Mouse (Mus musculus): ENCODE measurements around the gene Cckbr. TPM values are rescaled to one million over a fixed set of nuclear protein-coding genes. Genes with fewer than 3 reads are reported as not detected.
A peak's percentile ranks its signal among the peaks of the same experiment; 100 is the strongest.
"Not testable (repeated sequence)": the region's sequence is repeated elsewhere in the genome, so short reads cannot be mapped to it uniquely, and the experiment has no call there.

Gene Cckbr
- polyA plus RNA-seq, 2 experiments: 0.03 TPM; not detected in 1

- TF ChIP-seq POLR2A (IDR thresholded peaks at IDR 0.05; ENCODE audit: borderline replicate concordance, extremely low read depth, insufficient read depth, insufficient read length): no peak
- DNase-seq (ENCODE audit: low spot score) (no peak), ATAC-seq (ENCODE audit: low FRiP score, low read depth) (no peak)
- H3K4me3 ChIP-seq (replicated peaks; ENCODE audit: low read length): no peak overlapping the region
- H3K27ac ChIP-seq (replicated peaks; ENCODE audit: low read depth, low read length): no peak overlapping the region
- no peak overlapping the region for H3K4me2 ChIP-seq (replicated peaks; ENCODE audit: low read depth, low read length, severe bottlenecking)
- H3K36me3 ChIP-seq (ENCODE audit: control insufficient read depth, insufficient read depth, low read length): no peaks in the 10 kb centered on the region
- H3K9me3 ChIP-seq (ENCODE audit: control insufficient read depth, low read length): no peaks in the 10 kb centered on the region
- H3K4me1 ChIP-seq (ENCODE audit: control insufficient read depth, insufficient read depth, low read length): no peaks in the 10 kb centered on the region
- H3K9ac ChIP-seq (ENCODE audit: low read depth, low read length, severe bottlenecking): no peak overlapping the region
- no peaks in the 10 kb centered on the region for H3K27me3 ChIP-seq (ENCODE audit: control insufficient read depth, insufficient read depth, low read length)
- WGBS: 62% methylated on average over 1 of the region's 1 CpGs
Observed at GRCm38 (mm10) chr7:105406322-105406721, 19.2 kb upstream of the Cckbr start.

GRCm38 (mm10) chr7:105411874-105412632 is 13.5 kb upstream of the Cckbr start:
- H3K27ac ChIP-seq (replicated peaks; ENCODE audit: low read depth, low read length); H3K27me3 ChIP-seq (ENCODE audit: control insufficient read depth, insufficient read depth, low read length); H3K9ac ChIP-seq (ENCODE audit: low read depth, low read length, severe bottlenecking); H3K36me3 ChIP-seq (ENCODE audit: control insufficient read depth, insufficient read depth, low read length); H3K4me3 ChIP-seq (replicated peaks; ENCODE audit: low read length); H3K4me2 ChIP-seq (replicated peaks; ENCODE audit: low read depth, low read length, severe bottlenecking); H3K4me1 ChIP-seq (ENCODE audit: control insufficient read depth, insufficient read depth, low read length); ATAC-seq (ENCODE audit: low FRiP score, low read depth); H3K9me3 ChIP-seq (ENCODE audit: control insufficient read depth, low read length): not testable (repeated sequence)
- peak; percentile 73 for DNase-seq (ENCODE audit: low spot score)
- WGBS: 55% methylated on average over 8 of the region's 8 CpGs

- H3K9me3 ChIP-seq (ENCODE audit: control insufficient read depth, low read length): no peaks in the 10 kb centered on the region
- WGBS: 59% methylated on average over 6 of the region's 6 CpGs
- no peak overlapping the region for H3K4me3 ChIP-seq (replicated peaks; ENCODE audit: low read length)
- no peaks in the 10 kb centered on the region for H3K36me3 ChIP-seq (ENCODE audit: control insufficient read depth, insufficient read depth, low read length)
- ATAC-seq (ENCODE audit: low FRiP score, low read depth) (no peak), DNase-seq (ENCODE audit: low spot score) (no peak)
- H3K4me1 ChIP-seq (ENCODE audit: control insufficient read depth, insufficient read depth, low read length): no peaks in the 10 kb centered on the region
- H3K9ac ChIP-seq (ENCODE audit: low read depth, low read length, severe bottlenecking): no peak overlapping the region
- H3K27ac ChIP-seq (replicated peaks; ENCODE audit: low read depth, low read length): no peak overlapping the region
- no peak overlapping the region for H3K4me2 ChIP-seq (replicated peaks; ENCODE audit: low read depth, low read length, severe bottlenecking)
- H3K27me3 ChIP-seq (ENCODE audit: control insufficient read depth, insufficient read depth, low read length): no peaks in the 10 kb centered on the region
- TF ChIP-seq POLR2A (IDR thresholded peaks at IDR 0.05; ENCODE audit: borderline replicate concordance, extremely low read depth, insufficient read depth, insufficient read length): no peak
Observed at GRCm38 (mm10) chr7:105414385-105414784, 11.1 kb upstream of the Cckbr start.

GRCm38 (mm10) chr7:105416529-105416928 is 9.0 kb upstream of the Cckbr start:
- Histone ChIP-seq H3K27me3 (ENCODE audit: control insufficient read depth, insufficient read depth, low read length) (no peaks in the 10 kb centered on the region), H3K36me3 (ENCODE audit: control insufficient read depth, insufficient read depth, low read length) (no peaks in the 10 kb centered on the region), H3K4me2 (replicated peaks; ENCODE audit: low read depth, low read length, severe bottlenecking) (no peak overlapping the region), H3K9me3 (ENCODE audit: control insufficient read depth, low read length) (no peaks in the 10 kb centered on the region), H3K4me3 (replicated peaks; ENCODE audit: low read length) (no peak overlapping the region), H3K27ac (replicated peaks; ENCODE audit: low read depth, low read length) (no peak overlapping the region), H3K4me1 (ENCODE audit: control insufficient read depth, insufficient read depth, low read length) (no peaks in the 10 kb centered on the region), H3K9ac (ENCODE audit: low read depth, low read length, severe bottlenecking) (no peak overlapping the region)
- no peak for ATAC-seq (ENCODE audit: low FRiP score, low read depth)
- no peak for TF ChIP-seq POLR2A (IDR thresholded peaks at IDR 0.05; ENCODE audit: borderline replicate concordance, extremely low read depth, insufficient read depth, insufficient read length)
- DNase-seq (ENCODE audit: low spot score): no peak
- 89% methylated on average over 7 of the region's 7 CpGs for WGBS

GRCm38 (mm10) chr7:105418106-105418505 is 7.4 kb upstream of the Cckbr start:
- 80% methylated on average over 5 of the region's 5 CpGs for WGBS
- H3K4me3 ChIP-seq (replicated peaks; ENCODE audit: low read length): no peak overlapping the region
- no peak overlapping the region for H3K9ac ChIP-seq (ENCODE audit: low read depth, low read length, severe bottlenecking)
- H3K4me1 ChIP-seq (ENCODE audit: control insufficient read depth, insufficient read depth, low read length): no peaks in the 10 kb centered on the region
- H3K27ac ChIP-seq (replicated peaks; ENCODE audit: low read depth, low read length): no peak overlapping the region
- DNase-seq (ENCODE audit: low spot score) (no peak), ATAC-seq (ENCODE audit: low FRiP score, low read depth) (no peak)
- no peaks in the 10 kb centered on the region for H3K27me3 ChIP-seq (ENCODE audit: control insufficient read depth, insufficient read depth, low read length)
- no peak for TF ChIP-seq POLR2A (IDR thresholded peaks at IDR 0.05; ENCODE audit: borderline replicate concordance, extremely low read depth, insufficient read depth, insufficient read length)
- no peaks in the 10 kb centered on the region for H3K36me3 ChIP-seq (ENCODE audit: control insufficient read depth, insufficient read depth, low read length)
- no peaks in the 10 kb centered on the region for H3K9me3 ChIP-seq (ENCODE audit: control insufficient read depth, low read length)
- H3K4me2 ChIP-seq (replicated peaks; ENCODE audit: low read depth, low read length, severe bottlenecking): no peak overlapping the region

All from limb, embryonic 14.5 days (tissue).